Mouse (Mus musculus) brain, embryonic 14.5 days (tissue): ENCODE results near the gene Csrp3. TPM values are rescaled to one million over a fixed set of nuclear protein-coding genes. Genes with fewer than 3 reads are reported as not detected.

ENCODE experiments used
- DNase-seq: peaks from one replicate; pipeline ENCODE4 v3.0.0-alpha.2; 2011; ENCODE audit warnings: low read depth
- CTCF ChIP-seq: fragments of 200-500 bp; IDR thresholded peaks from 2 replicates; pipeline ENCODE4 v1.5.1; 2012; ENCODE audit warnings: inconsistent platforms, mild to moderate bottlenecking, moderate library complexity, borderline replicate concordance; ENCODE audit not compliant: insufficient read depth, insufficient read length; ENCODE audit errors: extremely low read depth
- POLR2A ChIP-seq: fragments of 200-500 bp; IDR thresholded peaks from 2 replicates; pipeline ENCODE4 v1.6.1; 2012; ENCODE audit warnings: mild to moderate bottlenecking, inconsistent platforms, borderline replicate concordance; ENCODE audit not compliant: poor library complexity, insufficient read depth, insufficient read length, severe bottlenecking; ENCODE audit errors: extremely low read depth
- polyA plus RNA-seq: library from polyadenylated mRNA; depleted of rRNA; stranded (reverse); fragments of >200 nt; gene quantifications from 2 replicates; pipeline ENCODE4 v1.2.3, GENCODE M21; 2012

Csrp3 gene
- polyA plus RNA-seq, 1 experiment: not detected

- peak; percentile 99 for DNase-seq
- TF ChIP-seq CTCF: no peak
- no peak; the same call in 1 of the 2 replicates for TF ChIP-seq POLR2A
These were observed 33.0 kb upstream of the Csrp3 start for GRCm38 (mm10) chr7:48880591-48881481.

DNA sequence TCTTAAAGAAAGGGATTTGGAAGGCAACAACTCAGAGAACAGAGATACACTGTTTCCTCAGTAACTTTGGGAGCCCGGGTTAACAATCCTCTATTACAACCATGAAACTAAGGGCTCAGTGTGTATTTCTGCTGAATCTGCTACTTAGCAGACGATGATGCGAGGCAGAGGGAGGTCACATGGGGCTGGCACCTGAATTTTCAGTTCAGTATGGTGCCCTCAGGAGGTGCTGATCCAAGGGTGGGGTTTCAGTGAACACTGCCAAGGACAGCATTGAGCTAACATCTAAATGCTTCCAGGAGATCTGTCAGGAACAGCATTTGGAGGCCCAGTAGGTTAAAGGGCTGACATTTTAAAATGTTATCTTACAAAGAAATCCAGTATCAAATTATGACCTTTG is 31.7 kb upstream of the Csrp3 start:
- DNase-seq: no peak
- TF ChIP-seq CTCF (no peak), POLR2A (no peak)

- TF ChIP-seq CTCF (no peak), POLR2A (no peak)
- DNase-seq: no peak
These were observed 30.1 kb upstream of the Csrp3 start for GRCm38 (mm10) chr7:48877786-48878390.

DNA sequence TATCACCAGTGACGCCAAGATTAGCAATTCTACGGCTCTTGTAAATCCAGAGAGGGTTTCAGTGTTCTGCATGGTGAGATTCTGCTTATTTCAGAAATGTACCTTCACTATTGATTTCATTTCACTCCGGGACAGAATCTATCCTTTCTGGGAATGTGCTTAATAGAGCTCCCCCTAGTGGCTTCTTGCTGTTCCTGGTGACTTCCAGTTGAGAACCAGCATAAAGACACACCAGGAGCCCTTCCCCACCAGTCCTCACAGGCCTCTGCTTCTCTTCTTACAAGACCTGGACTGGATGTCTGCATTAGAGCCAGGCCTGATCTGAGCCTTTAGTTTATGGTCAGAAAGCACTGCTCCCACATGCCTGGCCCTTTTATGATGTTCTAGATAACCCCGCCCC is 28.7 kb upstream of the Csrp3 start:
- DNase-seq: peak; percentile 76
- TF ChIP-seq CTCF (peak; percentile 66; the same call in 1 of the 2 replicates), POLR2A (no peak)

DNA sequence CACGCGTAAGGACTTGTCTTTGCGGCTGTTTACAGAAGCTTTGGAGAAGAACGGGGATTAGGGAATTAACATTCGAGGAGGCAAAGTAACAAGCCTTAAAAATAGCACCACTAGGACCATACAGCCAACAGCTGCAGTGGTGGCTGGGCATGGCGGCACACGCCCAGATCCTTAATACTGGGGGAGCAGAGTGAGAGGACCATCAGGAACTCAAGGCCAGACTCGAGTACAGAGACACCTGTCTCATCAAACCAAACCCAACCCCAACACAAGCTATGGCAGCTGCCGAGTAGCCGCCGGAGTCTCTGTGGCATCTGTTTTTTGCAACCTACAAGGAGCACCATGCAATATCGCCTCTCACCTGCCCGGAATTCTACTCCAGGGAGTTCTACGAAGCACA is 27.3 kb upstream of the Csrp3 start:
- DNase-seq: no peak
- TF ChIP-seq CTCF (no peak), POLR2A (no peak)

- no peak for DNase-seq
- TF ChIP-seq POLR2A (no peak), CTCF (no peak)
These were observed 23.5 kb upstream of the Csrp3 start for GRCm38 (mm10) chr7:48871292-48871691.

DNA sequence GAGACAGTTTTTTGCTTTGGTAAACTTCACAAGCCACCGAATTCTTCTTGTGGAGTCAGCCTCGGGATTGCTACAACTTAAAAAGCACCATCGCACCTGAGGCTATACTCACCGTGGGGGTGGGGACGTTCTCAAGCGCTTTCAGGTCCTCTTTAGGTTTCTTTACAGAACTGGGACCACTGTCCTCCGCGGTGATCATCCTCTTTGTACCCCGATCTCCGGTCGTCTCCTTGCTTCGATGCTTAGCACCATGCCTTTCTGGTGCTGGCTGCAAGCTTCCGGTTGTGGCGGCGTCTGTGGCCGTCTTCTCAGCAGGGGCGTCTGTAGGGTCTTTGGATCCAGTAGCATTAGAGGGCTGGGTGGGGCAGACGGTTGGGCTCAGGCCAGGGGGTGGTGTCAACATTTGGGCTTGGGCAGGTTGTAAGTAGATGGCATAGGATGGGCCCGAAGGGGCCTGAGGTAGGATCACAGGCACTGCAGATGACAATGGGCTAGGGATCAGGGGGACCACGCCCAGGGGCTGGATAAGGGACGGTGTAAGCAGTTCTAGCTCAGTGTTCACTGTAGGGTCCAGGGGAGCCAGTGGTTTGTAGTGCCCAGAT is 22.8 kb upstream of the Csrp3 start:
- no peak for DNase-seq
- no peak for TF ChIP-seq CTCF
- no peak for TF ChIP-seq POLR2A

GRCm38 (mm10) chr7:48870144-48870543 is 22.3 kb upstream of the Csrp3 start:
- DNase-seq: no peak

DNA sequence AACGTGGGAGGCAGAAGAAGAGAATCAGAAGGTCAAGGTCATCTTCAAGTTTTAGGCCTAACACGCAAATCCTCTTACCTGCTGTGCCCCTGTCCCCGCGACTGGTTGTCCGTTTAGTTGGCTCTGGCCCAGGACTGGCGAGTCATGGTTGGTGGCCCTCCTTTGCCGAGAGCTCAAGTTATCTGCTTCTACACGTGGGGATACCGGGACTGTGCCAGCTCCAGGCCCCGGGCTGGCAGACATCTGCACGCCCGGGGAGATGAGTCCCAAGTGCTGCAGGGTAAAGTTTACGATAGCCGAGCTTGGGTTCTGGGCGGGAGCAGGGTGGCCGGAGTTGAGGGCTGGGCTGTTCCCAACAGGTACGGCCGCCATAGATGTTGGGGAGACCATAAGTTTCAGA is 19.7 kb upstream of the Csrp3 start:
- DNase-seq: no peak
- no peak for TF ChIP-seq POLR2A
- no peak for TF ChIP-seq CTCF

More at GRCm38 (mm10) chr7:48870144-48870543, 22.3 kb upstream of the Csrp3 start:
- TF ChIP-seq POLR2A (no peak), CTCF (no peak)

DNA sequence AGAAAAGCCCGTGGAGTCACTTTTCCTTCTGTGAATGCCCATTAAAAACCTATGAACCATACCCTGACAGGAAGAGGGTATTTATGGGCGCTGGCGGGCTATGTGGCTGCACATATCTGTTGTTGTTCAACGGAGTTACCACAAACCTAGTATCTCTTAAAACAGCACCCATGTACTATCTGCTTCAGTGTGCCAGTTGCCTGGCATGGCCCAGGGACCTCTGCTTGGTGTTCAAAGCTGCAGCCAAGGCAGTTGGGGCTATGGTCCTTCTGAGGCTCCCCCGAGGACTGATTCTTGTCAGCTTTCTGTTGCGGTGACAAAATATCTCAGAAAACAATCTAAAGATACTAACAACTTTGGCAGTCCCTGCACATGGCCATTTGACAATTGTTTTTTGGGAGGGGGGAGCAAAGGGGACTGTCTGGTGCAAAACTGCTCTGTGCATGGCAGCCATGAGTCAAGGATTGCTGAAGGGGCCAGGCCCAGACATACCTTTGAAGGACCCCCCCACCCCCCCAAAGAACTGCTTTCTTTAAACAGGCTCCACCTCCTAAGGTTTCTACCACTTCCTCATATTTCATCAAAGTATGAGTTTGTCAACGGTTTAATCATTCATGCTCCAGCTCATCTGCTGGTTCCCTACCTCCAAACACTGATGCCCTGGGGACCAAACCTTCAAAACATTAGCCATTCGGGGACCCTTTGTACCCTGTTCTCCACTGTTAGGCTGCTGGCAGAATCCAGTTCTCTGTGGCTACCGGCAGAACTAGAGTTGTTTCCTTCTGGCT is 17.0 kb upstream of the Csrp3 start:
- TF ChIP-seq POLR2A (no peak), CTCF (no peak)
- DNase-seq: no peak

DNA sequence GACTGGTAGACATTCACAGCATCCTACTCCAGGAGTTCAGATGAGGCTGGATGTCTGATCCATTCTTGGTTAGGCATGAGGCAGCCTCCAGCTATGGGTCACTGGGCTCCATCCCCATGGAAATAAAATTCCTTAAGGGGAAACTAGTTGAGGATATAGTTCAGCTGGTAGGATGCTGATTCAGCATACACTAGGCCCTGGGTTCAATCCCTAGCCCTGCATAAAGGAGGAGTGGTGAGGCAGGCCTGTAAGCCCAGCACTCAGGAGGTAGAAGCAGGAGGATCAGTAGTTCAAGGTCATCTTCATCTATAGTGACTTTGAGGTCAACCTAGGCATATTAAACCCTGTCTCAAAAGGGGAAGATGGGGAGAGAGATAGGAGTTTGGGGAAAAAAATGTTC is 16.4 kb upstream of the Csrp3 start:
- DNase-seq: no peak
- TF ChIP-seq POLR2A (no peak), CTCF (no peak)
